Mouse (Mus musculus): Measurements from ENCODE around the gene Olfr1087.

- TF ChIP-seq CTCF (IDR thresholded peaks at IDR 0.05; ENCODE audit: control insufficient read depth, insufficient read depth, insufficient replicate concordance, low read depth, low read length) (no peak), POLR2A (IDR thresholded peaks at IDR 0.05; ENCODE audit: control insufficient read depth, low read depth, low read length) (no peak)
These were observed 35.4 kb upstream of the Olfr1087 start, which contains the start of gene Olfr1089 for GRCm38 (mm10) chr2:86733601-86734000.

Data from testis, adult 2 months (tissue).